Mouse (Mus musculus) MEL (cell line): ENCODE measurements around the gene Ovch2.

Experiments used
- CTCF ChIP-seq, 3 experiments: IDR thresholded peaks in 2 of 3; conservative IDR thresholded peaks in 1 of 3; 2 replicates each; pipeline ENCODE4 v1.5.1; 2011 to 2012; ENCODE audit warnings: low read length in 3 of 3, low read depth in 2 of 3, mild to moderate bottlenecking in 2 of 3, improper control_type of control experiment in 1 of 3, inconsistent platforms in 1 of 3, mixed read lengths in 1 of 3, moderate library complexity in 1 of 3; ENCODE audit not compliant: control insufficient read depth in 1 of 3, insufficient read depth in 1 of 3, poor library complexity in 1 of 3, severe bottlenecking in 1 of 3
- POLR2A ChIP-seq, 2 experiments: IDR thresholded peaks; 2 replicates each; pipeline ENCODE4 v1.6.1; 2011 to 2012; ENCODE audit warnings: low read length in 2 of 2, mild to moderate bottlenecking in 2 of 2, control low read depth in 1 of 2, improper control_type of control experiment in 1 of 2, low read depth in 1 of 2, moderate library complexity in 1 of 2; ENCODE audit not compliant: control insufficient read depth in 1 of 2, insufficient read depth in 1 of 2, poor library complexity in 1 of 2

DNA sequence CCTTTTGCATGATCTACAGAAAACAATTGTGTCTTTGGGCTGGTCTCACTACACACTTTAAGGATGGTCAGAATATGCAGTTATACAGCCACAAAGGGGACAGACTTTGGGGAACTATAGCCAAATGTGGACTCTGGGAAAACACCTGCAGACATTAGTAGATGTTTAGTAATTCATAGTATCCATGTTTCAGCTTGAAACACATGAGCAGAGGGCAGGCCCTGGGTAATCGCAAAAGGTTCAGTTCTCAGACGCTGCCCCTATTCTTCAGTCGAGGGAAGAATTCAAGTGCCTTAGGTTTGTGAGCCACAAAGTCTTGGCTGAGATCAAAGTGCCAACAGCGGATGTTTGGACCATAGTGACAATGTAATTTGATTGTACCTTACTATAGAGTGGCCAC is 56.6 kb downstream of the Ovch2 start:
- TF ChIP-seq POLR2A (IDR thresholded peaks at IDR 0.05; ENCODE audit: control insufficient read depth in 1 of 2, insufficient read depth in 1 of 2, low read depth in 1 of 2, low read length in 2 of 2, poor library complexity in 1 of 2) (no peak), CTCF (IDR thresholded peaks at IDR 0.05 in 2 of 3, conservative IDR thresholded peaks at IDR 0.05 in 1 of 3; ENCODE audit: control insufficient read depth in 1 of 3, insufficient read depth in 1 of 3, low read depth in 2 of 3, low read length in 3 of 3, poor library complexity in 1 of 3, severe bottlenecking in 1 of 3) (no peak)
